Mouse (Mus musculus) embryonic fibroblast, embryonic 13.5 days (primary cell): ENCODE measurements around the gene Shc1.

Source experiments
- CTCF ChIP-seq: IDR thresholded peaks from 2 replicates; pipeline ENCODE4 v1.5.1; 2011; ENCODE audit warnings: mild to moderate bottlenecking, control low read depth, low read length, moderate library complexity, borderline replicate concordance; ENCODE audit not compliant: insufficient read depth
- POLR2A ChIP-seq: IDR thresholded peaks from 2 replicates; pipeline ENCODE4 v1.6.1; 2011; ENCODE audit warnings: low read depth, mild to moderate bottlenecking, control low read depth, low read length, moderate library complexity

DNA sequence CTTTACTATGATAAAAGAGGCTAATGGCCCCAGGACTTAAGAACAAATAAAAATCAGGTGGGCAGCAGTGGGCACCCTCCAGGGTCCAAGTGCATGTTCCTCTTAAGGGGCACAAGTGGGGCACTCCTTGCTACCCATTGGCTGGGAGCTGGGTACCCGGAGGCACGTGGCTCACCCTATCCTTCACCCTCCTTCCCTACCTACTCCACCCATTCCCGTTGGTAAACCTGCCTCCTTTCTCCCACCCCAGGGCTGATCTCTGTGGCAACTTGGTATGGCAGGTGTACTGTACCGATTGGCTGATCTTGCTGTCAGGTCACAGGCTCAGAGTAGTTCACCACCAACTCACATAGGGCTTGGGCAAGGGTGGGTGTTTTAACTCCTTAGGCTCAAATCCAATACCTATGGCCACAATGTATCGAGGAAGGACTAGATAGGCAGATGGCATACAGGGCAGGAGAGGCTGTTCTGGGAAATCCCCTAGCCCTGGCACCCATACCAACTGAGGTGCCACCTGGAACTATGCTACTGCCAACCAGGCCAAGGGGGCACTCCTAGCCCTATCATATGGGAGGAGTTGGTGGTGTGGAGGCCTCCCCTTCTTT, 34.5 kb upstream of the Shc1 start:
- no peak for TF ChIP-seq CTCF
- no peak for TF ChIP-seq POLR2A
